Mouse (Mus musculus) layer of hippocampus, adult 8-10 months (tissue): Measurements from ENCODE around the gene Apbb2. TPM values are rescaled to one million over a fixed set of nuclear protein-coding genes. Genes with fewer than 3 reads are reported as not detected.
A peak's percentile ranks its signal among the peaks of the same experiment; 100 is the strongest.

ENCODE experiments used
- DNase-seq, 2 experiments: peaks; one replicate each; pipeline ENCODE4 v3.0.0; 2022; ENCODE audit warnings: low spot score in 2 of 2
- total RNA-seq, 4 experiments: library from RNA; stranded (reverse); gene quantifications; 2 replicates each; pipeline ENCODE4 v1.2.4; 2022

Apbb2 gene
- total RNA-seq, 4 experiments from 2014 or later, result 51.9 to 69.8 (median 57.1) TPM

- no peak for DNase-seq
These were observed 271.8 kb downstream of the Apbb2 start for GRCm38 (mm10) chr5:66346756-66347155.

GRCm38 (mm10) chr5:66345140-66345539 lies 273.4 kb downstream of the Apbb2 start:
- DNase-seq, result no peak

- no peak for DNase-seq
These were observed 274.4 kb downstream of the Apbb2 start for GRCm38 (mm10) chr5:66344182-66344581.

GRCm38 (mm10) chr5:66342285-66342684 lies 276.3 kb downstream of the Apbb2 start:
- DNase-seq, result no peak

GRCm38 (mm10) chr5:66341848-66342247 lies 276.7 kb downstream of the Apbb2 start:
- no peak for DNase-seq

GRCm38 (mm10) chr5:66340356-66341102 lies 278.1 kb downstream of the Apbb2 start:
- no peak for DNase-seq

GRCm38 (mm10) chr5:66338583-66338982 lies 280.0 kb downstream of the Apbb2 start:
- DNase-seq, result no peak

- peak; percentile 49 to 60 for DNase-seq
These were observed 280.6 kb downstream of the Apbb2 start for GRCm38 (mm10) chr5:66337969-66338345.

GRCm38 (mm10) chr5:66337025-66337968 lies 281.3 kb downstream of the Apbb2 start:
- no peak for DNase-seq

- no peak for DNase-seq
These were observed 287.8 kb downstream of the Apbb2 start for GRCm38 (mm10) chr5:66330806-66331205.

GRCm38 (mm10) chr5:66328766-66329165 lies 289.8 kb downstream of the Apbb2 start:
- DNase-seq, result no peak

- no peak for DNase-seq
These were observed 290.4 kb downstream of the Apbb2 start for GRCm38 (mm10) chr5:66327949-66328726.

GRCm38 (mm10) chr5:66326395-66326794 lies 292.2 kb downstream of the Apbb2 start:
- no peak for DNase-seq

- peak; percentile 60 to 72 for DNase-seq
These were observed 295.0 kb downstream of the Apbb2 start for GRCm38 (mm10) chr5:66323603-66324002.

GRCm38 (mm10) chr5:66323131-66323530 lies 295.5 kb downstream of the Apbb2 start:
- no peak for DNase-seq

GRCm38 (mm10) chr5:66319827-66320404 lies 298.7 kb downstream of the Apbb2 start:
- DNase-seq, result no peak

- peak in 1 of 2 experiments; percentile 71 for DNase-seq
These were observed 299.2 kb downstream of the Apbb2 start for GRCm38 (mm10) chr5:66319341-66319740.

GRCm38 (mm10) chr5:66315791-66316190 lies 302.8 kb downstream of the Apbb2 start:
- no peak for DNase-seq

GRCm38 (mm10) chr5:66310806-66311205 lies 307.8 kb downstream of the Apbb2 start:
- no peak for DNase-seq

- DNase-seq, result no peak
These were observed 308.3 kb downstream of the Apbb2 start for GRCm38 (mm10) chr5:66310328-66310727.

GRCm38 (mm10) chr5:66305511-66305910 lies 313.1 kb downstream of the Apbb2 start:
- DNase-seq, result peak in 1 of 2 experiments; percentile 71
